Mouse (Mus musculus) adrenal gland, adult 2 months (tissue): ENCODE results near the gene Ostc. TPM values are rescaled to one million over a fixed set of nuclear protein-coding genes. Genes with fewer than 3 reads are reported as not detected.

Source experiments
- polyA plus RNA-seq: library from polyadenylated mRNA; depleted of rRNA; stranded (reverse); fragments of >200 nt; gene quantifications from 2 replicates; pipeline ENCODE4 v1.2.3, GENCODE M21; 2012; rRNA removed
- total RNA-seq, 2 experiments: library from RNA; stranded (reverse); gene quantifications; 2 replicates each; pipeline ENCODE4 v1.2.3; 2021

Ostc gene
- total and polyA plus RNA-seq, 3 experiments: 12.9 to 121 (median 85.9) TPM

Other genes with a start within 250 kb of the Ostc start
- under 1 TPM; 0.21 to 0.72 TPM for gene Etnppl, start 92.0 kb downstream of the Ostc start, total RNA-seq
- gene Etnppl, start 92.0 kb downstream of the Ostc start, polyA plus RNA-seq: 0.07 TPM in 1 of 2 replicates, not detected in the other
- 100 to 1,000 TPM; 621 to 725 TPM for gene Rpl34, start 21.0 kb upstream of the Ostc start, total RNA-seq
- gene Rpl34, start 21.0 kb upstream of the Ostc start, polyA plus RNA-seq: 235 and 259 TPM in 2 replicates